Mouse (Mus musculus) adrenal gland, postnatal 4 days (tissue): ENCODE data around the gene Pgm2l1. TPM values are rescaled to one million over a fixed set of nuclear protein-coding genes. Genes with fewer than 3 reads are reported as not detected.
A peak's percentile ranks its signal among the peaks of the same experiment; 100 is the strongest.

Source experiments
- DNase-seq, 2 experiments: peaks; one replicate each; pipeline ENCODE4 v3.0.0; 2021 to 2022; ENCODE audit warnings: low spot score in 2 of 2, mixed read lengths in 2 of 2
- long read RNA-seq, 2 experiments: library from polyadenylated mRNA; stranded (forward); transcript quantifications; one replicate each; pipeline ENCODE4 v2.0.0; 2021
- total RNA-seq, 2 experiments: library from RNA; stranded (reverse); gene quantifications; 2 replicates each; pipeline ENCODE4 v1.2.3; 2021

Gene Pgm2l1
- total RNA-seq, result 10 to 100 TPM in 1 of 2 experiments, 1 to 10 TPM in 1; 7.9 to 11.5 TPM
- long read RNA-seq, experiment 1, partial matches to known transcripts, result 0 of 1 reads
- long read RNA-seq, experiment 1, other reads (novel, unspliced or antisense), result 1 of 1 reads
- long read RNA-seq, experiment 2, full-length matches to known transcripts, result 1 of 5 reads
- long read RNA-seq, experiment 2, partial matches to known transcripts, result 2 of 5 reads
- long read RNA-seq, experiment 2, other reads (novel, unspliced or antisense), result 2 of 5 reads

DNA sequence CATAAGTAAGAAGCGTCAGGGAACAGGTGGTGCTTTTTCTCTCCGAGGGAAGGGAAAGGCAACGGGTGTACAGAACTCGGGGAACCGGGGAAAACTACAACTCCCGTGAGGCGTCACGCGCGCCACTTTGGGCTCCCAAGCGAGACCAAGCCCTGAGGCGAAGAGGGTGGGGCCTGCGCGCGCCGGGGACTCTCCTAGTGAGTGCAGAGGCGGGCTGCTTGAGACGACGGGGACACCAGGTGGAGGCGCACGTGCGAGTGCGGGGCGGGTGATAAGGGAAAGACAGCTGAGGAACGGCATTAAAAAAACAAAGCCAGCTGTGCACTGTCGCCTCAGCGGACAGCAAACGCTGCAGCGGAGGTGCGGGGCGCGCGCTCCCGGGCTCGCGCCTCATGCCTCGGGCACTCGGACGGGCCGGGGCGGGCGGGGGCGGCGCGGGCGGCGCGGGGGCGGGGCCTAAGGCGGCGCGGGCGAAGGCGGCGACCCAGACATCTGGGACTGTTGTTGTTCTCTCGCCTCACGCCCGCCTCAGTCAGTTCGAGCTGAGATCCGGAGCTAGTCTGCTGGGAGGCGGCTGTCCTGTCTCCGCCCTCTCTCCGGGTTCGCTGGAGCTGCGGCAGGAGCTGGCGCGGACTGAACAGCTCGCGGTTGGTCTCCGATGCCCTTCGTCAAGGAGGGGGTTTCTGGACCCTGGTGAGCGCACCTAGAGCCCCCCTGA, at the start of gene Pgm2l1:
Gene Pgm2l1, plus strand, starts transcription at position 237 of the 718 bp plus-strand sequence.
- DNase-seq, result peak; percentile 81 to 95

DNA sequence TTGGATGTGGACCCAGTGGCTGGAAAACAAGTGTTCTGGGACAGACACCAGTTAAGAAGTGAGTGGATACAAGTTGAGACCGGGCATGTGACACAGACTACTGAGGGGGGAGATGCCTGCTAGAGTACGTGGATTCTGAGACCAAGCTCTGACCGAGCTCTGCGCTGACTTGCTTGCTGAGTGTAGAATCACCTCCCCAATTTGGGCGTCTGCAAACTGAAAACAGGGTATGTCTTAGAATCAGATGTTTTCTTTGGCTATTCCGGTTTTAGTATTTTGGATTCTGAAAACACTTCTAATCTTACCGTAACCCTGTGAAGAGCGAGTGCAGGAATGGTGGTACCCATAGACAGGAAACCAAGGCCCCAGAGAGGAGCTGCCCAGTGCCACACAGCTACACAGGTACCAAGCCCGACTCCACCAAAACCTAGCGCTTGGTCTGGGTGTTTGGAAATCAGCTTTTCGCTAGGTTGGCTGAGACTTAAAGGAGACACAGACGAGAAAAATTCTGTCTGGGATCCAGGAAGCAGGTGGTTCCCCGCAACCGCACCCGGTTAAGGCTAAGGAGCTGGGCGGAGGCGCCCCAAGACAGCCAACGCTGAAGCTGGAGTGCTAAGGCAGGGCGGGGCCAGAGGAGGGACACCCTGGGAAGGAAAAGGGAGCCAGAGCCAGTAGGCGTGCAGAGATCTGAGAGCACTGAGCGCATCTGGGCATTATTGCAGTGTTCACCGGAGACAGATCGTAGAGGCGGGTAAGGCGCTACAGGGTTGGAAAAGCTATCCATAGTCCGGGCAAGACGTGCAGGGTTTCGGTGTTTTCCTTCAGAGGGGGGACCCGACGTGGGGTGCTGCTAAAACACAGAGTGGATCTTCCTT, 48.9 kb upstream of the Pgm2l1 start:
- DNase-seq, result peak in 1 of 2 experiments; percentile 10

- DNase-seq, result no peak
These were observed 48.3 kb upstream of the Pgm2l1 start for GRCm38 (mm10) chr7:100178891-100179233.

DNA sequence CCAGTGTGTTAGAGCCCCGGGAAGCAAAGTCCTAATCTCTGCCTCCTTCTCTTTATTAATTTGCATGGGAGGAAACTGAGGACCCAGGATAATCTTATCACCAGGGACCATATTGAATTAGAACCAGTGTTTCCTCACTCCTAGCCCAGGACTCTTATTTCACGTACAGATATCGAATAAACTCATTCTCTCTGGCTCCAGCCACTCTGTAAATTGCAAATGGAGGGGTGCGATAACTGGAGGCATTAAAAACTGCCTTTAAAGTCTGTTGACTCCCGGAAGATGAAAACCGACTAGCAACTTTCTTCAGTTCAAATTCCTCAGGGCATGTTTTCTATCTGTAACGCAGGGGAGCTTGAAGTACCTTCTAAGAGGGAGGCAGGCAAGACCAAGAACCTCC, 47.8 kb upstream of the Pgm2l1 start:
- no peak for DNase-seq

GRCm38 (mm10) chr7:100179836-100180407, 47.3 kb upstream of the Pgm2l1 start:
- no peak for DNase-seq

- DNase-seq, result no peak
These were observed 46.0 kb upstream of the Pgm2l1 start for GRCm38 (mm10) chr7:100181176-100181575.

GRCm38 (mm10) chr7:100181614-100182013, 45.6 kb upstream of the Pgm2l1 start:
- no peak for DNase-seq

- no peak for DNase-seq
These were observed 44.8 kb upstream of the Pgm2l1 start for GRCm38 (mm10) chr7:100182388-100182787.

- DNase-seq, result no peak
These were observed 39.6 kb upstream of the Pgm2l1 start for GRCm38 (mm10) chr7:100187601-100188000.

GRCm38 (mm10) chr7:100190167-100190566, 37.0 kb upstream of the Pgm2l1 start:
- DNase-seq, result no peak

DNA sequence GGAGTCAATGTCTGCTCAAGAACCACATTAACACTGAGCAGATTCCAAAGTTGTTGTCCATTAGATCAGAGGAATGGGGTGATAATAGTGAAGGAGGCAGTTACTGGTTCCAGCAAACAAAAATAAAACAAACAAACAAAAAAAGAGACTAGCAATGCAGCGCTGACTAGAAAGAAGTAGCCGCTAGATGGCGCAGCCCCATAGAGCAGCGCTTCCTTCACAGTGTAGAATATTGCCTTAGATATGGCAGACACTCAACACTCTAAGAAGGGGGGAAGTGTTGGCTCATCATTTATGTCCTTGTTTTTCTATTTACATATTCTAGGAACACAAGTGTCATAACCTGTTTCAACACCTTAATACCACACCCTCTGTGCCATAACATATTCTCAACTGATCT, 36.4 kb upstream of the Pgm2l1 start:
- no peak for DNase-seq

GRCm38 (mm10) chr7:100201191-100201590, 26.0 kb upstream of the Pgm2l1 start:
- no peak for DNase-seq

DNA sequence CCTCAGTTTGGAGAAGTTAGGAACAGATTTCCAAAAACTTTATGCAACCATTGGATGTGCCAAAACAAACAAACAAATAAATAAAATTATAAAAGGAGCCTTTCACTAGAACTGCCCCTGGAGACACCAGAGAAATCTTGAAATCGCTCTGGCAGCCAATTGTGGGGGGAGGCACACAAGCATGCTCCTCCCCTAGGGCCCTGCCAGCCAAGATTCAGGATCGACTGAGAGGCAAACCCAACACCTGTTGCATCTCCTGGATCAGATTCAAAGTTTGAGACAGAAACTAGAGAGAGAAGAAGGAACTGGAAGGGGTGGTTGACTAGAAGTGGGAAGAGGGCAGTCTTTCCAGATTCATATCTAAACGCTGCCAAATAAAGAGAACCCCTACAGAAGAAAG, 23.6 kb upstream of the Pgm2l1 start:
- no peak for DNase-seq

DNA sequence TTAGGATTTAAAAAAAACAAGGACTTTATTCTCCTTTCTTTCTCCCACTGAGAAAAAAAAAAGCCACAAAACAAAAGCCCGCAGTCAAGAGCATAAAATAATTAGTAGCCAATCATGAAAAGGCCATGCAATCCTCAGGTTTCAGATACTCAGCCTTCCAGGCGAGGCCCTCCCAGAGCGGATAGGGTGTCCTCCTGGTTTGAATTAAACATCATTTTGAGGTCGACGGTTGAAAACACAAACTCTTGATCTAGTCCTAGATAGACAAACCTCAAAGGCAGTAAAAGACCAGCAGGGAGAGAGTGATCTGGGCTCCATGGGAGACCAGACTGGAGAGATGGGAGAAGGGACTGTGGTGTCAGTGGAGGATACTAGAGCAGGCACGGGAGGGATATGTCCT, 22.3 kb upstream of the Pgm2l1 start:
- DNase-seq, result no peak

GRCm38 (mm10) chr7:100206144-100206543, 21.1 kb upstream of the Pgm2l1 start:
- DNase-seq, result no peak

DNA sequence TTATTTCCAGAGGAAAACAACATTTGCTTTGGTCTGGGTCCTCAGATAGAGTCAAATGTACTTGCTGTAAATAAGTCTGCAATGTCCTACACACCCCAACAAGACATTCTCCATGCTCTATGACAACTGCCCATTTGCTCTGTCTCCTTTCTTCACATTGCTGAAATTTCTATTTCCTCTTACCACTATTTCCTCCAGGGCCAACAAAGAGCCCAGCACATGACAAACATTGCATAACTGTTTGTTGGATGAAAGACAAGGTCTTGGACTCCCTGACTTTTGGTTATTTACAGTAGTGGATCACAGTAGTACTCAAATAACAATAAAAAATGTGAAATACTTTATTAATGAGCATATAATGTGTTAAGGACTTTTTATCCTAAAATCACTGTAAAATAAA, 19.3 kb upstream of the Pgm2l1 start:
- DNase-seq, result no peak

DNA sequence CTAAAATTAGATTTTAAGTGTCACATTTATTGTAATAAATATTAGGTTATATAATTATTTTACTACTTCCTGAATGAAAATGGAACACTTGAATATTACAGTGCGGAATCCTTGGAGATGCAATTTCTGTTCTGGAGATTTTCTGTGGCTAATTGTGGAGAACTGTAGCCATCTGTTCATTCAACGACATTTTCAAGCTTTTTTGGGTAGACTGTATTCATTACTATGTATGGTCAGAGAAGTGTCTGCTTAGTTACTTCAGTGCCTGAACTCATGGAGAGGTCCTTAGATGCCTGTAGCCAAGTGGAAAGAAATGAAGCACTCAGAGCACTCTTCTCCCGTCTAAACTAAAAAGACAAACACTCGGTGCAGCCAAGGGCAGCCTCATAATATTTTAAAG, 12.9 kb upstream of the Pgm2l1 start:
- no peak for DNase-seq

DNA sequence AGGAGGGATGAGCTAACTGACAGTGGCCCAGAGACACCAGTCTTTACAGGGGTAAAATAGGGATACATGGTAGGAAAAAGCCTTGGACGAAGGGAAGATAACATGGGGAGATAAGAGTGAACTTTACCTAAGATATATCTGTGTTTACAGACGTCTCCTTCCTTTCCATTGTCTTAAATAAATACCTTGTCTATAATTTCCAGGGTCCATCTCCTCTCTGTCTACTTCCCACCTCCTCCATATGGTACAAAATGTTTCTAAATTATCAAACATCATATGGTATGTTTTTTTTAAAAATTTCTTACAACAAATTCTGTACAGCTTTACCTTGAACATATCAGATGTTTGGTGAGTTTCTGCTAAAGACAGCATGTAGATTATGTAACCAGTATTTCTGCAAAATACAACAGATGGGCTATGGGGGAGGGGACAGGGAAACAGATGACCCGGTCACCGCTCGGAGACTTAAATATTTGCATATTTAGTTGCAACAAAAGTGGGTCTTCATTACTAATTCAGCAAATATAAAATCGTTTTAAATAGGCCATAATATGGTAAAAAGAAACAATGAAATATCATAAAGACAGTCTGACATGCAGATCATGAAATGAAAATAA, 12.0 kb upstream of the Pgm2l1 start:
- no peak for DNase-seq

- DNase-seq, result no peak
These were observed 11.2 kb upstream of the Pgm2l1 start for GRCm38 (mm10) chr7:100215976-100216375.

- no peak for DNase-seq
These were observed 10.3 kb upstream of the Pgm2l1 start for GRCm38 (mm10) chr7:100216601-100217565.
